Mouse (Mus musculus) limb, embryonic 14.5 days (tissue): ENCODE data around the gene Tspan7. TPM values are rescaled to one million over a fixed set of nuclear protein-coding genes. Genes with fewer than 3 reads are reported as not detected.

Experiments
- ATAC-seq: fragments of 200-750 bp; cut with Nextera tagmentation; 2 replicates; pipeline ENCODE4 v1.8.0; 2017; ENCODE audit warnings: low read depth, moderate number of reproducible peaks, moderate TSS enrichment; ENCODE audit not compliant: low FRiP score
- DNase-seq: peaks from one replicate; pipeline ENCODE4 v3.0.0-alpha.2; 2015; ENCODE audit warnings: low spot score
- H3K27ac ChIP-seq: fragments of 300-500 bp; sonication (generic); replicated peaks from 2 replicates; pipeline ENCODE4 v1.5.1; 2014; ENCODE audit warnings: low read depth, mild to moderate bottlenecking, low read length, moderate library complexity, mixed read lengths
- H3K27me3 ChIP-seq: fragments of 300-500 bp; sonication (generic); 2 replicates; pipeline ENCODE4 v1.6.1; 2014; ENCODE audit warnings: low read length, mixed read lengths; ENCODE audit not compliant: control insufficient read depth, insufficient read depth
- H3K36me3 ChIP-seq: fragments of 300-500 bp; sonication (generic); 2 replicates; pipeline ENCODE4 v1.6.1; 2014; ENCODE audit warnings: mild to moderate bottlenecking, low read length, moderate library complexity, mixed read lengths; ENCODE audit not compliant: control insufficient read depth, insufficient read depth
- H3K4me1 ChIP-seq: fragments of 300-500 bp; sonication (generic); 2 replicates; pipeline ENCODE4 v1.6.1; 2014; ENCODE audit warnings: antibody characterized with exemption, low read length, mixed read lengths; ENCODE audit not compliant: control insufficient read depth, insufficient read depth
- H3K4me2 ChIP-seq: fragments of 300-500 bp; sonication (generic); replicated peaks from 2 replicates; pipeline ENCODE4 v1.6.1; 2014; ENCODE audit warnings: low read depth, mild to moderate bottlenecking, low read length, moderate library complexity; ENCODE audit not compliant: severe bottlenecking
- H3K4me3 ChIP-seq: fragments of 300-500 bp; sonication (generic); replicated peaks from 2 replicates; pipeline ENCODE4 v1.5.1; 2014; ENCODE audit warnings: low read length
- H3K9ac ChIP-seq: fragments of 300-500 bp; sonication (generic); 2 replicates; pipeline ENCODE4 v1.6.1; 2014; ENCODE audit warnings: mild to moderate bottlenecking, low read depth, low read length, moderate library complexity; ENCODE audit not compliant: severe bottlenecking
- H3K9me3 ChIP-seq: fragments of 300-500 bp; sonication (generic); 2 replicates; pipeline ENCODE4 v1.6.1; 2016; ENCODE audit warnings: low read length; ENCODE audit not compliant: control insufficient read depth
- POLR2A ChIP-seq: fragments of 200-500 bp; IDR thresholded peaks from 2 replicates; pipeline ENCODE4 v1.8.0; 2012; ENCODE audit warnings: inconsistent platforms, mild to moderate bottlenecking, moderate library complexity, borderline replicate concordance; ENCODE audit not compliant: insufficient read depth, insufficient read length; ENCODE audit errors: extremely low read depth
- WGBS: fragments of 180-500 bp; shearing (Covaris S2); extraction: QIAGEN DNeasy Blood & Tissue Kit; methylation state at CpG from one replicate; pipeline ENCODE4 v1.1.7; 2014; 5-methylcytosine and 5-hydroxymethylcytosine counted together
- polyA plus RNA-seq, 2 experiments: library from polyadenylated mRNA; depleted of rRNA in 1 of 2; stranded (reverse) in 1 of 2; unstranded in 1 of 2; fragments of >200 nt; fragmentation: Nextera tagmentation in 1 of 2; extraction: Ambion mirVana in 1 of 2; gene quantifications; 2 replicates each; pipeline versions ENCODE4 v1.2.1 to v1.2.3; 2012 to 2014

Tspan7 gene
- polyA plus RNA-seq, 2 experiments = 54.8 to 70.1 TPM

DNA sequence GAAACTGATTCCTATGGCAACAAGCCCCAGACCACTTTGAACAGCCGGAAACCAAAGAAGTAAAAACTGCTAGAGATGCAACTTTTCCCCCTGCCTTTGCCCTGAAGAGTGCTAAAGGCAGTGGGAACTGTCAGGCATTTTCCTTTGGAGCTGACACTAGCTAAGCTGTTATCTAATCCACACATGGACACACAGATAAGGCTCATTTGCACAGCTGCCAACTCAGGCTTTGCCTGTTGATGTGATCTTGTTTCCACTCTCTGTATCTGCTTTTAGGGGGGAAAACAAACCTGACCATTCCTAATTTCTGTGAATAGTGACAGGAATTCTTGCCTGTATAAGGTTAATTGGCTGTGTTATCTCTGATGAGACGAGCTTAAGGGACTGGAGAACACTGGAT, 17.7 kb downstream of the Tspan7 start:
- ATAC-seq = no peak
- H3K27me3 ChIP-seq = no peaks in the 10 kb centered on the region
- no peak overlapping the region for H3K4me3 ChIP-seq
- DNase-seq = no peak
- H3K9ac ChIP-seq = no peak overlapping the region
- TF ChIP-seq POLR2A = no peak
- WGBS = 58% methylated on average over 2 of the region's 2 CpGs
- H3K9me3 ChIP-seq = no peaks in the 10 kb centered on the region
- H3K4me1 ChIP-seq = no peaks in the 10 kb centered on the region
- no peak overlapping the region for H3K4me2 ChIP-seq
- H3K36me3 ChIP-seq = no peaks in the 10 kb centered on the region
- H3K27ac ChIP-seq = no peak overlapping the region

DNA sequence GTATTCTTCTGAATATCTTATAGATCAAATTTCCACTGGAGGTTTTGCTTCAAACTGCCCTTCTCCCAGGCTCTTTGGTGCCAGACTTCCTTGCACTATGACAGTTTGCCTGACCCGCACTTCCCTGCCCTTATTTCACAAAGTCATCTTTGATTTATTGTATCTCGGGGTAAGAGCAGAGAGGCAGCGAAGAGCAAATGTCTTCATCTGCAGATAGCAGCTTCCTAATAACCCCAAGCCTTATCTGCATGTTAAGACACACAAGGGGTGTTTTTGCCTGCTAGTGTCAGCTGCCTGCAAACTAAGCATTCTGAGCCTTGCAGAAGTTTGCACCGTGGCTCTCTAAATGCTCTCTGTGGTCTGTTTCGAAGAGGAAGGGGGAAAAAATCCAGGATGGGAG, 29.5 kb downstream of the Tspan7 start:
- no peak for ATAC-seq
- 61% methylated on average over 5 of the region's 5 CpGs for WGBS
- no peak for TF ChIP-seq POLR2A

DNA sequence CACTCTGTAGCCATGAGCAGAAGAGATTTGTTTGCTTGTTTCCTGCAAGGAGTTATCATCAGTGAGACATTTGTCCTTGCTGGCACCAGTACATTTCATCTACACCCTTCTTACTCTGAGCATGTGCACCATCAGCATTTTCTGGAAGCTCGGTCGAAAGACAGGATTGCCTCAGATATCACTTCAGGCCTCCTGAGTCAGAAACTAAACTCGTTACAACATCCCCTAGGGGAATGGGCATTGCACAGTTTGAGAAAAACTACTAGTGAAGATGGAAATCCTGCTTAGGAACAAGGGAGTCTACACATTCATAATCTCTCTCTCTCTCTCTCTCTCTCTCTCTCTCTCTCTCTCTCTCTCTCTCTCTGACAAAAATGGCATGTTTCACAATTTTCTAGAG, 30.0 kb downstream of the Tspan7 start:
- Histone ChIP-seq H3K4me1 (no peaks in the 10 kb centered on the region), H3K36me3 (no peaks in the 10 kb centered on the region), H3K4me2 (no peak overlapping the region), H3K9ac (no peak overlapping the region), H3K4me3 (no peak overlapping the region), H3K9me3 (no peaks in the 10 kb centered on the region), H3K27ac (no peak overlapping the region), H3K27me3 (no peaks in the 10 kb centered on the region)
- no peak for DNase-seq
- no peak for TF ChIP-seq POLR2A
- ATAC-seq = no peak
- WGBS = 54% methylated on average over 3 of the region's 3 CpGs

More for the DNA sequence above, 29.5 kb downstream of the Tspan7 start:
- Histone ChIP-seq H3K4me2 (no peak overlapping the region), H3K4me1 (no peaks in the 10 kb centered on the region), H3K27ac (no peak overlapping the region), H3K36me3 (no peaks in the 10 kb centered on the region), H3K9ac (no peak overlapping the region), H3K9me3 (no peaks in the 10 kb centered on the region), H3K4me3 (no peak overlapping the region), H3K27me3 (no peaks in the 10 kb centered on the region)
- DNase-seq = no peak

DNA sequence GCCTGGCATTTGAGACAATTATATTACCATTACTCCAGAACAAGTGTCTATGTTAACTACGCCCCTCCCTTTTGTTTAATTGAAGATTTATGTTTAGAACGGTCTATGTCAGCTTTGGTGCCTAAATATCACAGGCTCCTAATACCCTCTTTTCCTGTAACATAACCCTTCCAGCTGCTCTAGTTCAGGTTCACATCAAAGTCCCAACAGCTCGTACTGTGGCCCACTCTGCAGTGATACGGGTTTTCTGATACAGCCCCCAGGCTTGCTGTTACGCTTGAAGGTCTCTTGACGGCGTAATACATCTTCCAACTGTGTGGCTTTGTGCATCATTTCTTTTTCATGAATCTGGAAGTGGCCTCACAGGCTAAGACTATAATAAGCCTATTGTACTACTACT, 31.5 kb downstream of the Tspan7 start:
- Histone ChIP-seq H3K4me2 (no peak overlapping the region), H3K27ac (no peak overlapping the region), H3K9me3 (no peaks in the 10 kb centered on the region), H3K36me3 (no peaks in the 10 kb centered on the region), H3K9ac (no peak overlapping the region), H3K4me1 (no peaks in the 10 kb centered on the region), H3K27me3 (no peaks in the 10 kb centered on the region), H3K4me3 (no peak overlapping the region)
- TF ChIP-seq POLR2A = no peak
- 70% methylated on average over 7 of the region's 7 CpGs for WGBS
- DNase-seq (no peak), ATAC-seq (no peak)

DNA sequence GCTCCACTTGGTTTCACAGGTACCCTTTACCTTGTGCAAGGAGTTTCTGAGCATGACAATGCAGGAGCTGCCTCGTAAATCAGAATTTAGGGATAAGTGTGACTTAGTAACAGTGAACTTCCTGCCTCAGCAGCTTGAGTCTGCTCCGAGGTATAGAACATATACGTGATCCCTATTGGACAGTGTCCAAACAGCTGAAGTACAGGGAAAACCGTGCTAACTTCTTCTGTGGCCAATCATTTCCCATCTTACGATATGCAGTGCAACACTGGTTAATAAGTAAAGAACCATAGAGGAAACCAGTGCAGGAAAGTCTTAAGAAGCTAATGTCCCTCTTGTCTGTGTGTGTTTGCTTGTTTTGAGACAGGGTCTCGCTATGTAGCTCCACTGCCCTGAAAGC, 32.0 kb downstream of the Tspan7 start:
- Histone ChIP-seq H3K4me1 (no peaks in the 10 kb centered on the region), H3K4me3 (no peak overlapping the region), H3K27ac (no peak overlapping the region), H3K27me3 (no peaks in the 10 kb centered on the region), H3K9me3 (no peaks in the 10 kb centered on the region), H3K4me2 (no peak overlapping the region), H3K36me3 (no peaks in the 10 kb centered on the region), H3K9ac (no peak overlapping the region)
- WGBS = 72% methylated on average over 6 of the region's 6 CpGs
- no peak for TF ChIP-seq POLR2A
- DNase-seq = no peak
- no peak for ATAC-seq

DNA sequence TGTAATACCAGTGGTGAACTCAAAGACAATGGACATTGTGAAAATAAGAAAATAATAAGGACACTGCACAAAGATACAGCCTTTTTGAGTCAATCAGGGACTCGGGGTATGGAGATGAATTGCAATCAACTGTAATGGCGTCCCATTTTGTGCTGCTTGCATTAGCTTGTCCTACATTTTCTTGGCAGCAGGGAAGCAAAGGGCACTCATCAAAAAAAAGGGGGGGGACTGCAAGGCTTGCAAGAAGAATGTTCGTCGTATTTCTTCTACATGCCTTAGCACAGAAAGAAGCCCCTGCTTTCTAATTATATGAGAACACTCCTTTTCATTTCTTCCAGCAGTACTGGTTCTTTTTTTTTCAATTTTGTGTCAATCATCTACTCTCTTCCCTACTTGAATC, 32.8 kb downstream of the Tspan7 start:
- DNase-seq = no peak
- no peaks in the 10 kb centered on the region for H3K4me1 ChIP-seq
- H3K9ac ChIP-seq = no peak overlapping the region
- H3K27me3 ChIP-seq = no peaks in the 10 kb centered on the region
- H3K36me3 ChIP-seq = no peaks in the 10 kb centered on the region
- TF ChIP-seq POLR2A = no peak
- H3K4me3 ChIP-seq = no peak overlapping the region
- WGBS = 75% methylated on average over 4 of the region's 4 CpGs
- H3K4me2 ChIP-seq = no peak overlapping the region
- ATAC-seq = no peak
- no peak overlapping the region for H3K27ac ChIP-seq
- H3K9me3 ChIP-seq = no peaks in the 10 kb centered on the region
